Mouse (Mus musculus): ENCODE data around the gene Pan2. TPM values are rescaled to one million over a fixed set of nuclear protein-coding genes. Genes with fewer than 3 reads are reported as not detected.

Pan2 gene
- polyA plus RNA-seq, 1 experiment from 2014 or later, result 10.2 TPM

- no peaks in the 10 kb centered on the region for H3K9me3 ChIP-seq (ENCODE audit: low read length)
- no peak overlapping the region for H3K4me2 ChIP-seq (ENCODE audit: low read depth, low read length)
- DNase-seq (no peak), ATAC-seq (no peak)
- H3K36me3 ChIP-seq (replicated peaks; ENCODE audit: insufficient read depth, low read length), result peaks cover 67% of the 10 kb centered on the region
- no peak overlapping the region for H3K4me3 ChIP-seq (ENCODE audit: low read depth, low read length)
- no peak overlapping the region for H3K27ac ChIP-seq (ENCODE audit: low read depth)
- 53% methylated on average over 4 of the region's 4 CpGs for WGBS (ENCODE audit: insufficient replicate concordance)
- H3K4me1 ChIP-seq (ENCODE audit: insufficient read depth), result no peaks in the 10 kb centered on the region
- TF ChIP-seq CTCF (IDR thresholded peaks at IDR 0.05; ENCODE audit: low read depth) (no peak), EP300 (IDR thresholded peaks at IDR 0.05; ENCODE audit: low read depth) (no peak)
- H3K27me3 ChIP-seq (ENCODE audit: insufficient read depth, low read length), result no peaks in the 10 kb centered on the region
- H3K9ac ChIP-seq (replicated peaks), result no peak overlapping the region
Observed at GRCm38 (mm10) chr10:128310902-128311301, 7.8 kb downstream of the Pan2 start.

- ATAC-seq (peak; percentile 23; the same call in 1 of the 2 replicates), DNase-seq (no peak)
- no peaks in the 10 kb centered on the region for H3K4me1 ChIP-seq (ENCODE audit: insufficient read depth)
- H3K36me3 ChIP-seq (replicated peaks; ENCODE audit: insufficient read depth, low read length), result peaks cover 82% of the 10 kb centered on the region
- 76% methylated on average over 8 of the region's 8 CpGs for WGBS (ENCODE audit: insufficient replicate concordance)
- H3K9ac ChIP-seq (replicated peaks), result no peak overlapping the region
- no peaks in the 10 kb centered on the region for H3K9me3 ChIP-seq (ENCODE audit: low read length)
- no peak overlapping the region for H3K4me2 ChIP-seq (ENCODE audit: low read depth, low read length)
- no peak overlapping the region for H3K27ac ChIP-seq (ENCODE audit: low read depth)
- TF ChIP-seq CTCF (IDR thresholded peaks at IDR 0.05; ENCODE audit: low read depth) (no peak), EP300 (IDR thresholded peaks at IDR 0.05; ENCODE audit: low read depth) (no peak)
- H3K4me3 ChIP-seq (ENCODE audit: low read depth, low read length), result no peak overlapping the region
- H3K27me3 ChIP-seq (ENCODE audit: insufficient read depth, low read length), result no peaks in the 10 kb centered on the region
Observed at GRCm38 (mm10) chr10:128315578-128315977, 12.4 kb downstream of the Pan2 start.

- Histone ChIP-seq H3K27me3 (ENCODE audit: insufficient read depth, low read length) (no peaks in the 10 kb centered on the region), H3K9ac (replicated peaks) (no peak overlapping the region), H3K4me2 (ENCODE audit: low read depth, low read length) (peak overlapping the region; percentile 70), H3K4me3 (ENCODE audit: low read depth, low read length) (peak overlapping the region; percentile 62), H3K27ac (ENCODE audit: low read depth) (no peak overlapping the region), H3K36me3 (replicated peaks; ENCODE audit: insufficient read depth, low read length) (peaks cover 50% of the 10 kb centered on the region), H3K9me3 (ENCODE audit: low read length) (no peaks in the 10 kb centered on the region), H3K4me1 (ENCODE audit: insufficient read depth) (peaks cover 14% of the 10 kb centered on the region)
- ATAC-seq (no peak), DNase-seq (no peak)
- TF ChIP-seq EP300 (IDR thresholded peaks at IDR 0.05; ENCODE audit: low read depth) (no peak), CTCF (IDR thresholded peaks at IDR 0.05; ENCODE audit: low read depth) (no peak)
- WGBS (ENCODE audit: insufficient replicate concordance), result 51% methylated on average over 12 of the region's 12 CpGs
Observed at GRCm38 (mm10) chr10:128321641-128322040, 18.5 kb downstream of the Pan2 start.

- Histone ChIP-seq H3K36me3 (replicated peaks; ENCODE audit: insufficient read depth, low read length) (peaks cover 49% of the 10 kb centered on the region), H3K9me3 (ENCODE audit: low read length) (no peaks in the 10 kb centered on the region), H3K9ac (replicated peaks) (peak within 1 kb of the TSS; percentile 82), H3K27me3 (ENCODE audit: insufficient read depth, low read length) (no peaks in the 10 kb centered on the region), H3K4me3 (ENCODE audit: low read depth, low read length) (peak within 1 kb of the TSS; percentile 62), H3K4me1 (ENCODE audit: insufficient read depth) (peaks cover 14% of the 10 kb centered on the region), H3K27ac (ENCODE audit: low read depth) (peak within 1 kb of the TSS; percentile 86), H3K4me2 (ENCODE audit: low read depth, low read length) (peak within 1 kb of the TSS; percentile 70)
- TF ChIP-seq CTCF (IDR thresholded peaks at IDR 0.05; ENCODE audit: low read depth) (no peak), EP300 (IDR thresholded peaks at IDR 0.05; ENCODE audit: low read depth) (0 out of 2 replicates have a peak, but pooled peaks have one; percentile 41)
- ATAC-seq, result peak; percentile 81
- DNase-seq, result peak; percentile 85
- 1% methylated on average over 40 of the region's 40 CpGs for WGBS (ENCODE audit: insufficient replicate concordance)
Observed at GRCm38 (mm10) chr10:128322141-128323108, 19.3 kb downstream of the Pan2 start, which contains the start of gene Cnpy2. Gene Cnpy2 (plus strand): TSS chr10:128322459.

- H3K9me3 ChIP-seq (ENCODE audit: low read length), result no peaks in the 10 kb centered on the region
- H3K4me2 ChIP-seq (ENCODE audit: low read depth, low read length), result peak overlapping the region; percentile 70
- peaks cover 44% of the 10 kb centered on the region for H3K36me3 ChIP-seq (replicated peaks; ENCODE audit: insufficient read depth, low read length)
- peak overlapping the region; percentile 62 for H3K4me3 ChIP-seq (ENCODE audit: low read depth, low read length)
- WGBS (ENCODE audit: insufficient replicate concordance), result 46% methylated on average over 8 of the region's 8 CpGs
- TF ChIP-seq CTCF (IDR thresholded peaks at IDR 0.05; ENCODE audit: low read depth), result no peak
- TF ChIP-seq EP300 (IDR thresholded peaks at IDR 0.05; ENCODE audit: low read depth), result no peak
- H3K27ac ChIP-seq (ENCODE audit: low read depth), result peak overlapping the region; percentile 86
- H3K9ac ChIP-seq (replicated peaks), result peak overlapping the region; percentile 82
- H3K4me1 ChIP-seq (ENCODE audit: insufficient read depth), result peaks cover 14% of the 10 kb centered on the region
- no peaks in the 10 kb centered on the region for H3K27me3 ChIP-seq (ENCODE audit: insufficient read depth, low read length)
- no peak for DNase-seq
- ATAC-seq, result no peak
Observed at GRCm38 (mm10) chr10:128323516-128323915, 20.4 kb downstream of the Pan2 start.

- 89% methylated on average over 8 of the region's 8 CpGs for WGBS (ENCODE audit: insufficient replicate concordance)
- Histone ChIP-seq H3K9me3 (ENCODE audit: low read length) (no peaks in the 10 kb centered on the region), H3K36me3 (replicated peaks; ENCODE audit: insufficient read depth, low read length) (peaks cover 25% of the 10 kb centered on the region), H3K27me3 (ENCODE audit: insufficient read depth, low read length) (no peaks in the 10 kb centered on the region), H3K27ac (ENCODE audit: low read depth) (no peak overlapping the region), H3K9ac (replicated peaks) (no peak overlapping the region), H3K4me1 (ENCODE audit: insufficient read depth) (peaks cover 13% of the 10 kb centered on the region), H3K4me3 (ENCODE audit: low read depth, low read length) (no peak overlapping the region), H3K4me2 (ENCODE audit: low read depth, low read length) (no peak overlapping the region)
- TF ChIP-seq CTCF (IDR thresholded peaks at IDR 0.05; ENCODE audit: low read depth) (no peak), EP300 (IDR thresholded peaks at IDR 0.05; ENCODE audit: low read depth) (no peak)
- ATAC-seq (no peak), DNase-seq (no peak)
Observed at GRCm38 (mm10) chr10:128326825-128327224, 23.7 kb downstream of the Pan2 start.
